Mouse (Mus musculus): Measurements from ENCODE around the gene Adora1. TPM values are rescaled to one million over a fixed set of nuclear protein-coding genes. Genes with fewer than 3 reads are reported as not detected.

Adora1 gene
- total RNA-seq, 4 experiments from 2014 or later: 162 to 296 (median 242) TPM

DNA sequence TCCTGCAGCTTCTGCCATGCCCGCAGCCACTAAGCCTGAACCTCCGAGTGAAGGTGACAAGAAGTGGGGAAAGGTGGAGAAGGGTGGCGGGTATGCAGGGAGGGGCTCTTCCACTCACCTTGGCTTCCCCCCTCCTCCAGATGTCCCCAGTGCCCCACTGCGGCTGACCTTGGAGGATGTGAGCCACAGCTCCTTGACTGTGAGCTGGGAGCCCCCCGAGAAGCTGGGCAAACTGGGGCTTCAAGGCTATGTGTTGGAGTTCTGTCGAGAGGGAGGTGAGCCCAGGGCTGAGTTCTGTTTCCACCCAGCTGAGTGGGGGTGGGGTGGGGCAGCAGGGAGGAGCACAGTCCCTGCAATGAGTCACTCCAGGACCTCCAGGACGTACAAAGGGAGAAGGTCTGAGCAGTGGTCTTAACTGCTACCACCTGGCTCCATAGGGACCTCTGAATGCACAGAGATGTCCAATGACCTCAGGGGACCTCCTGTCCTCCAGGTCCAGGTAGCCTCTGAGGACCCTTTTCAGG lies 41.5 kb downstream of the Adora1 start:
- no peak for DNase-seq

DNA sequence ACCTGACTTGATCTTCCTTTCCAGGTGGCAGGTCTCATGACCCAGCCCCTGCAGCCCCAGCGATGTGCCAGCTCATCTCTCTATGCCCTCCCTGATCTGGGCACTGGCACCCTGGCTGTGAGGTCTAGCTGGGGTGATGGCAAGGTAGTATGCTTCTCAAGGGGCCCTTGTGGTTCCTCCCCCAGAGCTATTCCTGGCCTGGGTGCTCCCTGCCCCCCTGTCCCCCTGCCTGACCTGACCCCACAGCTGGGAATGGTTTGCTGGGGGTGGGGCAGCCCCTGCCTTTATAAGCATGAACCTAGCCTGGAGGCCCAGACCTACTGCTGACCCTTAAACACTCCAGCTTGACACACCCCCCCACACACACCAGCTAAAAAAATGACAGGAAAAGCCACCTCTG lies 42.1 kb downstream of the Adora1 start, which contains the start of gene Mybph:
Mybph (plus strand) TSS at position 323 of the 400 bp plus-strand sequence.
- no peak for DNase-seq

DNA sequence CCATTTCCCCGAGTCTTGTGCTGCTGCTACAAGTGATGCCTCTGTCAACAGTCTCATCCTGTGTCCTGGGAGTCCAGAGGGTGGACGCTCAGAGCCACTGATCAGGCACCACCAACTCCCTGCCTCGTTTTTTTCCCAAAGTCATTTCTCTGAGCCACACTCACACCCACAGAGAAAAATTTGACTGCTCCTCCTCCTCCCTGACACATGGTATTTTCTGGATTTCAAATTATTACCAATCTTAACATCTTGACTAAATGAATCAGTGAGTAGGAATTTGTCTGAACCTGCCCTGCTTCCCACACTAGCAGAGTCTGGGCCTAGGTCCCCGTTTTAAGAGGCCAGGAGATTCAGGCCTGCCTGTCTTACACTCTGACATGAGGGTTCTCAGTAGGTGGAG lies 43.2 kb downstream of the Adora1 start:
- DNase-seq: no peak

DNA sequence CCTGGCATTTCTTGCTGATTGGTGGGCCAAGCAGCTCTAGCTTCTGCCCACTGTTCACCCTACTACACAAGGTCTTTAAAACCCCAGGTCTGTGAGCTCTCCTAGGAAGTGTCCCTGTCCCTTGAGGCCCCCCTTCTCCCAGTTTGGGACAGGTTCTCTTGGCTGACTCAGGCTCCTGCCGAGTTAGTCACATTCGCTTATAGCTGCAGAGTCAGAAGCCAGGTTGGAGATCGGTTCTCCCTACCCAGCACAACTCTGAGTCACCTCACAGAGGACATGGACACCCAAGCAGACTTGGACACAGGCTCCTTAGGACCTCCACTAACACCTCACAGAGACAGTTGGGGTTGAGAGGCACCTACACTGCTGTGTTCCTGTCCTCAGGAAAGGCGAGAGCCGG lies 44.0 kb downstream of the Adora1 start:
- no peak for DNase-seq

DNA sequence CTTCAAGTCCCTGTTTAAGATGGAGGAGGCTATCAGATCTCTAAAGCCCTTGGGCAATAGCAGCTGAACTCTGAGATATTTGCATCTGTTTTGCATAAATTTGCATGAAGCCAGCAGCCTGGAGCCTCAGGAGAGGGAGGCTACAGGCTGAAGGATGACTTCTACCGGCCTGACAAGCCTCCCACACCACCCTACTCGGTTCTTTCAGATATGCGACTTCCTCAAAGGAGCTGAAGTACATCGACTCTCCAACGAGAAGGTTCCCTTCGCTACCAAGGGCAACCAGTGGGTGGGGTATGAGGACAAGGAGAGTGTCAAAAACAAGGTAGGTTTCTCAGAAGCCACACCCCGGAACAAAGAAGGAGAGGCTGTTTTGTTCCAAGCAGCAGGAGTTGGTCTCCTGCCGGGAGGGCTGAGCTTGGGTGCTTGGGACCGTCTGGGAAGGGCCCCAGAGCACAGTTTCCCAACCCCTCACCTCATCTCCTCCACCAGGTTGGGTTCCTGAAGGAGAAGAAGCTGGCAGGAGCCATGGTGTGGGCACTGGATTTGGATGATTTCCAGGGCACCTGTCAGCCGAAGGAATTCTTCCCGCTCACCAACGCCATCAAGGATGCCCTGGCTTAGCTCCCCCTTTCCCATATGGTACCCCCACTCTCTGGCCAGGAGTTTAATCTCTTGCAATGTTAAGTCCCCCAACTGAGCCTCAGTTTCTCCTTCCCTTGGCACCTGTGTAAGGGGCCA lies 46.1 kb downstream of the Adora1 start:
- no peak for DNase-seq

DNA sequence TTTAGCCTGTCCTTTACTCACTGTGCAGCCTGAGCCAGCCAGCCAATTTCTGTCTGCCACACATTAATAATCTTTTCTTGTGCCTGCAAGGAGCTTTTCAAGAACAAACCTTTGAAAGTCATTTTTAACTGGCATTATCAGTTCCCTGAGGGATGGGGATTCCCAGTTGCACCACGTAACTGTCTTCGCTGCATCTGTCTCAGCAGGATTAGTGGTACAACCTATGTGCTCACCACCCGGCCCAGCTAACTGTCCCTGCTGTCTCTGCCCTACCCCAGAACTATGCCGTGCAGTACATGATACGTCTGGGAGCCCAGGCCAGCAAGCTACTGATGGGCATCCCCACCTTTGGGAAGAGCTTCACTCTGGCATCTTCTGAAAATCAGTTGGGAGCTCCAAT lies 47.0 kb downstream of the Adora1 start:
- no peak for DNase-seq

DNA sequence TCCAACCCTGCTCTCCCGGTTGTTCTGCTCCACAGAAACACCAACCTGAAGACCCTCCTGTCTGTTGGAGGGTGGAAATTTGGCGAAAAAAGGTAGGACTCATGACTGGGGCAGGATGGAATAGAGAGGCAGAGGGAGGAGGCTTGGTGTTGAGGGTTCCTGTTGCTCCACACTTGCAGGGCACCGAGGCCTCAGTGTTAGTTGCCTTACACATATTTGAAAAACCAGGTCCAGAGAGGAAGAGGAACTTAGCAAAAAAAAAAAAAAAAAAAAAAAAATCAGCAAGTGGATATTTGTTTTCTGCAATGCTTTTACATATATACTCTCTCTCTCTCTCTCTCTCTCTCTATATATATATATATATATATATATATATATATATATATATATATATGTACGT lies 51.1 kb downstream of the Adora1 start:
- no peak for DNase-seq

DNA sequence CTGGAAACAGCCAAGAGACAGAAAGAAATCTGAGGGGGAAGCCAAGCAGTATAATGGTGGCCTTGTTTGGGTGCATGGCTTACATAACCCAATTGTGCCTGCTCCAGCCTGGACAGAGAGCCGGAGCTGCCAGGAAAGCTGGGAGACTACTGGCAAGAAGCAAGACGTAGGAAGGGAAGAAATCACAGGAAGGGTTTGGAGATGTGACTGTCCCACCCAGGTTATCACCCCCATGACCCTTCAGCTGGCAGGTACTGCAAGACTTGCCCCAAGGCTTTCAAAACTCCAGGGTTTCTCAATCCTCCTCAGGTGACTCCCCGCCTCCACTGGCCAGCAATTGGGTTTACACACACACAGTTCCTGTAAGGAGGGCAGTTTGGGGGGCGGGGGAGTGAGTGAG lies 53.2 kb downstream of the Adora1 start, which contains the start of gene Chil1:
Chil1 (plus strand) TSS at position 152 of the 400 bp plus-strand sequence.
- DNase-seq: no peak

DNA sequence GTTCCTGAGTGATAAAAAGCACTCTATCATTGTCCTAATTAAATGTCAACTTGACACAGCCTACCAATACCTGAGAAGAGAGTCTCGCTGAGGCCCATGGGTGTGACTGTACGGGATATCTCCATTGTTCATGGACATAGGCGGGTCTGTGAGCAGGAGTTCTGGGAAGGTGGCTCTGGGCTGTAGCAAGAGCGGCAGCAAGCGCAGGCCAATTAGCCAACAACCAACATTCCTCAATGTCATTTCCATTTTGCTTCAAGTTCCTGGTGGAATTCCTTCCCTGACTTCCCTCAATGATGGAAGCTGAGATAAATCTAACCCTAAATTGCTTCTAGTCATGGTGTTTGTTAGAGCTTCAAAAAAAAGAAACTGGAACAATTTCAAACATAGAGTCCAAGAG lies 57.3 kb downstream of the Adora1 start:
- no peak for DNase-seq

DNA sequence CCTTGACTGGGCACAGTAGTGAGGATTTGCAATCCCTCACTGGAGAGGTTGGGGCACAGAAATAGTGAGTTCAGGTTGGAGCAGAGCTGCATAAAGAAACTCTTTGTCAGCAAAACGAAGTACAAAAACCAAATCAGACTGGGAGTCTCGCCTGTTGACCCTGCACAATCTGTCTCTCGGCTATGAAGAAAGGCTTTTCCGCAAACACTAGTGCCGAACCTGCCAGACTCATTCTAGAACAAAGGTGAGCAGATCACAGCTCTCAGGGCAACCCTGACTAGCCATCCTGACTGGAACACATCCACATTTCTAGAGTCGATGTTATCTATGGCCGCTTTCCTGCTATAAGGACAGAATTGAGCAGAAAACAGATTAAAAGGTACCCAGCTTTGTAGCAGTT lies 62.1 kb downstream of the Adora1 start:
- no peak for DNase-seq

DNA sequence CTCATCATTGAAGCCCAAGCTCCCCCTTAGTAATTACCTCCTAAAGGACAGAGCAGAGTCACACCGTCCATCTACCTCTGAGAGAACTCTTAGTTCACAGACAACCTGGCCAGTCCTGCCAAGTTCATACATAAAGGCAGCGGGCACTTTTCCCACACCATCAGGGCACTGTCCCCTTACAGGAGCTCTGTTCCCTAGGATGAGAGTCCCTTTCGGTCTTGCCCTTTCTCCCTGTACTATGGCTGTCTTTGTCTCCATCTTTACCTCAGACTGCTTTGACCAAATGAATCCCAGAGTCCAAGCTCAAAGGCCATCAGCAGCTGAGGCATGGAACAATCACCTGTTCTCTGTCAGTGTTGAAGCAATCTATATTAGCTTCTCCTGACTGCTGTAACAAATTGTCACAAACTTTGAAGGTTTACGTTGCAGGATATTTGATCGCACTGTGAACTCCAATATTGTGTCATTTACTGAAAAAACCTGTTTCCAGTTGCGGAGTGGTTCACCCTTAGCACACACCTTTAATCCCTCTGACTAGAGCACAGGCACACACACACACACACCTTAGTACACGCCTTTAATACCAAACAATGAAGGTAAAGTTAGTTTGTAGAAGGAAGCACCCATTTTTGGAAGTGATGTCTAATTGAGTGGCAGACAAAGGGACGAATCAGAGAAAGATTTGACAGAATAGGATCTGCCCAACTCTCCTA lies 66.1 kb downstream of the Adora1 start:
- DNase-seq: no peak

DNA sequence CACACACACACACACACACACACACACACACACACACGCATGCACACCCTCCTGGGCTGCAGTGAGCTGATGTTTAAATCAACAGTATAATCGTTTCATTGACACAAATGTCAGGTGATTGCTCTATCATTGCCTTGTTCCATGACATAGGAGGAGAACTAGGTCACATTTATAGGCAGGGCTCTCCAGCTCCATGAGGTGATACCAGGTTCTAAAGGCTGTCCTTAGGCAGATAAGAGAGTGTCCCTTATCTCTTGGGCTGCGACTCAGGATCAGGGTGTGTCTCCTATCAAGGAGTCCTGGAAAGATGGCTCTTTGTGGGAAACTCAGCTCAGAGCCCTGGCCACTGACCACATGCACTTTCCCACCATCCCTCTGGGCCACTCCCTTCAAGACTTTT lies 66.7 kb downstream of the Adora1 start:
- DNase-seq: no peak

DNA sequence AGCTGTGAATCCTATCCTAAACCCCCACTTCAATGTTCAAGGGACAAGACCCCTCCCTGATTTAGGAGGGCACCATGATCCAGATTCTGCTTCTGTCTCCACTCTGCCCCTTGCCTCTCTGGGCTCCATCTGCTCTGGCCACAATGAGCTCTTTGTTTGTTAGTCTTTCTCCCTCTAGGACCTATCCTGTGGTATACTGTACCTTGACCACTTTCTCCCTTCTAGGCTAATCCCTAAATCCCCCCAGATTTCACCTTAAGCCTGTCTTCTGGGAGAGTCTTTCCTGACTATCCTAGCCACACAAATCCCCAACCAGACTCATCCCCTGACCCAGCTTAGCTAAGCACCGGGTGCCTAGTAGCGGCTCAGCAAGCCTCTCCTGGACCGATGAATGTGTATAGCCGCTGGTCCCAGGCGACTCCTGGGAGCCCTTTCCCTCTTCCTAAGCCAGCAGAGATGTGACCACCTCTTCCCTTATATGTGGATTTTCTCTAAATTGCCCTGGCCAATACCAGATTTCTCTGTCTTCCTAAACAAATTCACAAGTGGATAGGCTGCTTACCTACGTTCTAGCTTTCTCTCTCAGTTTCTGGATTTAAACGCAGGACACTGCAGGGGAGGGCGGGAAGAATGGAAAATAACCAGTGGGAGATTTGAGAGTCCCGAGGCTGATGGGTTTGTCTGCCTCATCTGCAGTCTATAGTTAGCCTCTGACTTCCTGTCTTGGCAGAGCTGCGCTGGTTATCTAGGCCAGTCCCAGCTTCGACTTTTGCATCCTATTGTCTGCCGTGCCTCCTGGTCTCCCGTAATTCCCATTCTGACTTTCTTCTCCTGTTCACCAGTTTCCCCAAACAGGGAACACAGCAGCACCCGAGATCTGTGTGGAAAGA lies 67.6 kb downstream of the Adora1 start:
- DNase-seq: no peak

DNA sequence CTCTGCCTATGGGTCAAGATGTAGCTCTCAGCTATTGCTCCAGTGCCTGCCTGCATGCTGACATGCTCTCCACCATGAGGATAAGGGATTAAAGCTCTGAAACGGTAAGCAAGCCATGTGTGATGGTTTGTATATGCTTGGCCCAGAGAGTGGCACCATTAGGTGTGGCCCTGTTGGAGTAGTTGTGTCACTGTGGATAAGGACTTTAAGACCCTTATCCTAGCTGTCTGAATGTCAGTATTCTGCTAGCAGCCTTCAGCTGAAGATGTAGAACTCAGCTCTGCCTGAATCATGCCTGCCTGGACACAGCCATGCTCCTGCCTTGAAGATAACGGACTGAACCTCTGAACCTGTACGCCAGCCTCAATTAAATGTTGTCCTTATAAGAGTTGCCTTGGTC lies 68.7 kb downstream of the Adora1 start:
- DNase-seq: no peak

DNA sequence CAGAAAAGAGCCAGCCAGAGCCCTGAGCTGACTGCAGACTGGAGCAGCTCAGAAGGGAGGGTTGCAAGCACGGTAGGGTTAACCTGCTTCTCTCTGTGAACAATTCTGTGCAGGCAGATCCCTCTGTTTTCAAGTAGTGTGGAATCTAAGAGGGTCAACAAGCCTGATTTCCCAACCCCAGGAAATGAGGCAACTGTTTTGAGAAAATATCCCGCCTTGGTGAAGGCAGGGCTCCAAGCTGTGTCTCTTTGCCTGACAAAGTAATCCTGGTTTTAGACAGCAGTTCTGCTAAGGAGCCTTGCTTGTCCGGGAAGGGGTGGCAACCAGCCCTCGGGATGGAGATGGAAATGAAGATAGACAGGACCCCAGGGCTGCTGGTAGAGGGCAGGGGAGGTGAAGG lies 70.8 kb downstream of the Adora1 start:
- no peak for DNase-seq

DNA sequence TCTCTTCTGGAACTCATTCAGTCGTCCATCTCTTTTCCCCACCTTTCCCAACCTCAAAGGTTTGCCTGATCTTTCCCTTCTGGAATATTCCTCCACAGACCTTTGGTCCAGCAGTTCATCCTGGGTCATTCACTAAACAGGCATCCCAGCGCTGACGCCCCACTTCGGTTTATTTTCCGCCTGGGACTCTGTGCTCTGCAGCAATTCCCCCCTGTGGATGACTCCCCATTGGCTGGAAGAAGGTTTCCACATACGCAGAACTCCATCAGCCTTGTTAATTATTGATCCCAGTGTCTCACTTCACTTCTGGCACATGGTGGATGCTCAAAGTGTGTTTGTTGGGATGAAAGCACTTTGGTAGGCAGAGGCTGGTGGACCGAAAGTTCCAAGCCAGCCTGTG lies 71.8 kb downstream of the Adora1 start:
- no peak for DNase-seq

DNA sequence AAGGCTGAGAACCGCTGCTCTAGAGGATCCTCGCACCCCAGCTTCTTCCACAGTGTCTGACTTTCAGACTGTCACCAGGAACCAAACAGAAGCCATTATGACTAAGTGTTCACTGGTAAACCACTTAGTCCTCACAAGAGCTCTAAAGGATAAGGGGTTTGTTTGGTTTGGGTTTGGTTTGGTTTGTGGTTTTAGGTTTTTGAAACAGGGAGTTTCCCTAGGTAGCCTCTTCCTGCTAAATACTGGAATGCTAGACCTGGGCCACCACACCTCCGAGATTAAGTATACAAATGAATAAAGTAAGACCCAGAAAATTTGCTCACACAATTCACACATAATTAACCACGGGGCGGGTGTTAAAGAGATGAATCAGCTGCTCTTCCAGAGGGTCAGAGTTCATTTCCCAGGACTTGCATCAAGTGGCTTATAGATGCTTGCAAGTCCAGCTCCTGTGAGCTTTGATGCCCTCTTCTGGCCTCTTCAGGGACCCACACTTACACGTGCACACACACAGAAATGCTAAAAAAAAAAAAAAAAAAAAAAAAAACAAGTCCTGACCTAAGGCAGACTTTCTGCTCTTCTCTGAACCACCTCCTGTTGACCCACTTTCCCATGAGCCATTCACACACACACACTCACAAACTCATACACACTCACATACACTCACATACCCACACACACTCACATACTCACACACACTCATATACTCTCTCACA lies 72.6 kb downstream of the Adora1 start:
- DNase-seq: no peak

DNA sequence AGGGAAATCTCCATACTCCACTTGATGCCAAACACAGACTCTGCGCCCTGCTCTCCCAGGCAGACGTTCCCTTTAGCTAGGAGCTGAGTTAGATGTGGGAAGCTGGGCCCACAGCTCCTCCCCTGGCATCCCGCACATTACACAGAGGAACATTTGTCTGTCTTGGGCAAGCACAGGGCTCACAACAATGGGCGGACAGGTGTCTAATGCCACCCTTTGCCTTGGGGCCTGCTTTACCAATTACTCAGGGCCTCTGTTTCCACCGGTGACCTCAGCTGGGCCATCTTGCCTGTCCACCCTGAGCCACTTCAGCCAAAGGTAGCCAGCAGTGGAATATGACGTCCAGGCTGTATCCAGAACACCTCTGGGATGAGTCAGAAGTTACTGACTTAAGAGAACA lies 73.8 kb downstream of the Adora1 start:
- no peak for DNase-seq

DNA sequence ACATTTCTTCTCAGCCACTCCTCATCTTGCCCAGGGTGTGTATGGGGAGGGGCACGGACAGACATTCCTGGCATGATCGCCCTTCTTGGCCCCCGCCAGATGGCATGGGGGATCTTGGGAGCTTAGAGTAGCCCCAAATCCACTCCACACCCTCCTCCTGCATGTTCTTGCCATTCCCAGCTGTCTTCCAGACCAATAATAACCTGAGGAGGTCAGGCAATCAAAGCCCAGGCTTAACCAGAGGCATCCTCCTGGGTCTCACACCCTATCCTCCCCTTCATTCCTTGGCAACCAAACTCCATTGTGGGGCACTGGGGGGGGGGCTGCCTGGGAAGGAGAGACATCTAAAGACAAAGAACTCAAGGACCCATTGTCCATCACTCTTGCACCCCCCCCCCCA lies 74.8 kb downstream of the Adora1 start:
- no peak for DNase-seq

DNA sequence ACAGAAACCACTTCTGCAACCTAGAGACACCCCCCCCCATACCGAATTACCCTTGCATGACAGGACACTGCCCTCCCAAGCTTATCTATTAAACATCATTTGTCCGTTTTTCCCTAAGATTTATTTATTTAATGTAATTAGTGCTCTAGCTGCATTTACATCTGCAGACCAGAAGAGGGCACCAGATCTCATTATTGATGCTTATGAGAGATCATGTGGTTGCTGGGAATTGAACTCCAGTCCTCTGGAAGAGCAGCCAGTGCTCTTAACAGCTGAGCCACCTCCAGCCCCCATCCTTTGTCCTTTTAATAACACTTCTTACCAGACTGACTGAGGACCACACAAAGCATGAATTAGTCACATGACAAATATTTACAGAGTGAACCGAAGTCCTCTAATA lies 80.6 kb downstream of the Adora1 start:
- no peak for DNase-seq

DNA sequence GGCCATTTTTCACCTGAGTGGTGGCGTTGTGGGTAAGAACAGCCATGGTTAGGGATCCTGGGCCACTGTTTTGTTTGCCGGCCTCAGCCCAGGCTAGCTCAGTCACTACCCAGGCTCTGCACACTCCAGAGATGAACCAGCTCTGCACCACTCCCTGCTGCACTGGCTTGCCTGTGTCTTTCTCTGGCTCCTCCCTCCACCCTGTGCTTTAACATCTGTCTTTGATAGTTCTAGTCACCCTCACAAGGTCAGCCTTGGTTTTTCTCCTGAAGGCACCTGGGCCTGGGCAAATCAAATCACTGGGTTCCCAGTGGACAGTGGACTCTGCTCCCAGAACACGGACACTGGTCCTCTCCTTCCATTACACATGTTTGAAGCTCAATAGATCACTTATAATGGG lies 81.1 kb downstream of the Adora1 start:
- DNase-seq: no peak
